Mouse (Mus musculus) frontal cortex, postnatal 25 days (tissue): ENCODE data around the gene Dlgap4.

Source experiments
- DNase-seq, 2 experiments: peaks; one replicate each; pipeline ENCODE4 v3.0.0; 2022; ENCODE audit warnings: low spot score in 2 of 2

Dlgap4 gene

DNA sequence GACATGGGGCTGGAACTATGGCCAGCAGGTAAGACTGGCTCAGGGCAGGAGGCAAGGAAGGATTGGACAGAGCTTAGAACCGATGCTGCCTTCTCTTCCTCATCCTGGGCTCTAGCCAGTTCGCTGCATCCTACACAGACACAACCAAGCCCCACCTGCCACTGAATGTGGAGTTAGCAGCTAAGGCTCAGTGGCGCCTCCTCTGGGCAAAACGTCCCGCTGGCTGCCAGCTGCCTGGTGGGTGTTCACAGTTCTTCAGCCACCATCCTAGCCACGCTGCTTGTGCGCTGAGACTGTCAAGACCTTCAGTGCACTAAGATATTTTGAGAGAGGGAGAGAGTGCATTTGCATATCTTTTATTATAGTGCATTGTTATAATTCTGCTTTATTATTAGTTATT is 45.2 kb downstream of the Dlgap4 start:
- no peak for DNase-seq

DNA sequence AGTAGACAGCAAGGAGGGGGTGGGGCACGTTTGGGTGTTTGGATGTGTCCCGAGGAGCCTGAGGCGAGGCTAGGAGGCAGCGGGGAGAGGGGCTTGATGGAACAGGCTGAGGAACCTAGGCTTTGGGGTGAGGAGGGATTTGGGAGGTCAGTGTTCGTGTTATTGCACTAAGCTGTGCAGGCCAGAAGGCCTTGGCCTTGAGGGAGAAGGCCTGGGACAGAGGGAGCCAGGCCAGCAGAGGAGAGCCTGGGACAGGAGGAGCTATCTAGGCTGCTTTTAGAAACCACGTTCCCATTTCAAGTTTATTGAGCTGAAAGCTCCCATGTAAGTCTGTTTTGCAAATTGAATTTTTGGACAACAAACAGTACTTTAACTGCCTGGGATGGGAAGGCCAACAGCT is 46.5 kb downstream of the Dlgap4 start:
- no peak for DNase-seq

- DNase-seq = no peak
These were observed 49.7 kb downstream of the Dlgap4 start for GRCm38 (mm10) chr2:156663162-156663561.

DNA sequence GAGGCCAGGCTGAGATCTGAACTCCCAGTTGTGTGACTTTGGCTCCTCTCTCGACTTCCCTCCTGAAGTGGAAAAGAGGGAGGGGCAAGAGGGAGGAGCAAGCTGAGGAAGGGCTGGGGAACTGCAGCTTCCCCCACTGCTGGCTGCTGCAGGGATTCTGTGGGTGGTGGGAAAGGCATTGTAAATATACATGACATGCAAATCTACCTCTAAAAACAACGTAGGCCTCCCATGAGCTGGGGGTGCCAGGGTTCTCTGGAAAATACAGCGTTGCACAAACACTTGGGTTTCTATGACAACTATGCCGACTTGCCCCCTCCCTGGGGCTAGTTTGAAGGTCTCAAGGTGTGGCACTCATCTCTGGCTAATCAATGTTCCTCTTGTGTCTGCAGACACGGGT is 50.9 kb downstream of the Dlgap4 start:
- no peak for DNase-seq

DNA sequence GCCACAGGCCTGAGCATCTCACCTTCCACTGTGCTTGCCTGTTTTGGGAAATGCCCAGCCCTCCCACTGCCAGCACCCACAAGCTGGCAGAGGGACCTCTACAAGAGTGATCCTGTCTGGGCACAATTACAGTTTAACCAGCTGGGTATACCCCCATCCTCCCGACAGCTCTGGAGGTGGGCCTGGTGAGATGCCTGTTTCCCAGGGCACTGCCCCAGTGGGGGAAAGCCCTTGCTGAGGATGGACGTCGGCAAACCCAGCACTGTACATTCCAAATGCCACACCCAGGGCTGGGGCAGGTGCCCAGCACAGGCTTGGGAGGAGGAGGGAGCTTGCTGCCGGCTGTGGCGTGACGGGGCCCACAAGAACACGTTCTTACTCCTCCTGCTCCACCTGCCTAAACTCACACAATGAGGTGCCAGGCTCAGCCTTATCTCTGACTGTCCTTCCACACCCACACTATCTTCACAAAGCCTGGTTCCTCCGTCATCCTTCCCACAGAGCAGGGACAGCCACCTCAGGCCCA is 51.6 kb downstream of the Dlgap4 start:
- no peak for DNase-seq

DNA sequence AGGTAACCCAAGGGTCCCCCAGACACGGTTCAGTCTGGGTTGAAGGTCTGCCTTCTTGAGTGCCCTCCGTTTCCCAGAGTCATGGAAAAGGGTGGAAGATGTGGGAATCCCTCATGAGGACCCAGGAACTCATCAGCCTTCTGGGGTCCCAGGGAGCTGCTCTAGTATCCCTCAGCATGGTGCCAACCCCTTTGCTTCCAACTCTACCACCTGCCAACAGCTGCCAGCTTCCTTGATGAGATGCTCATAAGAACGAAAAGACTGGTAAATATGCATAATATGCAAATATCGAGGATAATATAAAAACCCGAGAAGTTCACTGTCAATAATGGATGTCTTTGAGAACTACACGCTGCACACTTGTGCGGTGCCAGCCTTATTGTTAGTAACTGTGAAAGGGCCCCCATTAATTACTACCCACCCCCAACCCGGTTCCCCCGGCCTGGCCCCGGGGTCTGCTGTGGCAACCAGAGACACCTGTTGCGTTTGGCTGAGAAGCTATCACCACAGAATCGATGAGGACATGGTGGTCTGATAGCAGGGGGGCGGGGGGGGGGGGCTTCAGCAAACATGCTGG is 52.2 kb downstream of the Dlgap4 start:
- no peak for DNase-seq

DNA sequence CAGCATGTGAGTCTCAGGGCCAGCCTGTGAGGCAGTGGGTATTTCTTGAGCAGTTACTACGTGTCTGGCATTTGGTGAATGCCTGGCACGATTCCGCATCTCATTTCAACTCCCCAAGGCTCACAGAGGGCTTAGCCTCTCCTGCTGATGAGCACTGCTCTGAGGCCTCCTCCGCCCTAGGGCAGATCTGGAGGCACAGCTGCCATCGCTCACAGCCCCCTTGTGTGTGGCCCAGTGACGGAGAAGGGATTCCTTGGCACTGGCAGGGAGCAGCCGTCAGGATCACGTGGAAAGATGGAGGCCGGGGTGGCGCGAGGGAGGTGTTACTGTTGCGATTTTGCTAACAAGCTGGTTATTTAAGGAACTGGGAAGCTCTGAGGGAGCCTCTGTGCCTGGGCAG is 52.7 kb downstream of the Dlgap4 start:
- peak; percentile 76 to 80 for DNase-seq

GRCm38 (mm10) chr2:156667290-156667689 is 53.8 kb downstream of the Dlgap4 start:
- DNase-seq = no peak

DNA sequence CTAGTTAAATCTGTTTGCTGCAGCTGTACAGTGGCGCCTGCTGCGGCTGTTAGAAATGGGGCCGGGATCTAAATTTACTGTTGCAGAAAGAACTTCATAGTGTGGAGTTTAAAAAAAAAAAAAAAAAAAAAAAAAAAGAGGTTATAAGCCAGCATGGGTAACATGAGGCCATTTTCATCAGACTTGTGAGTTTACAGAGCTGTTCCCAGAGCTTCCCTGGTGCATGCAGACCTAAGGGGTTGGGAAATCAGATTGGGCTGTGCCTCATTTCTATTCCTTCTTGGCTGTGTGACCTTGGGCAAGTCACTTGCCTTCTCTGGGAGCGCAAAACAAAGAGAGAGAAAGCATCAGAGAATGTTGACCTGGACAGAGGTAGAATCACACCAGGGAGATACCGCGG is 55.1 kb downstream of the Dlgap4 start:
- no peak for DNase-seq

DNA sequence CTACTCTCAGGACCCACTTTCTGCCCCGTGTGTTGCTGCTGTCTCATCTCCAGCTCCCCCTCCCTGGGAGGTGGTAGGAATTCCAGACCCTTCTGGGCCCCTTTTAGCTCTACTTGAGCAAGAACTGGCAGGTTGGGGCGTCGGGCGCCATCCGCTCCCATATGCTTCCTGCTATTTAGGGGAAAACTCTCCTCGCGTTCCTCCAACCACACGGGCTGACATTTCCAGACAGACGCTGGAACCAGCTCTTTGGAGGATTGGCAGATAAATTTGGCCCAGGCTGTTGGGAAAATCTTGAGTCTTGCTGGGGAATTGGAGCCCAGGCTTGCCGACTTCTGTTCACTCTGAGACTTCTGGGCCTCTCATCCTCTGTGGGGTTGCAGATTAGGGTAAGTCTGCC is 59.8 kb downstream of the Dlgap4 start:
- DNase-seq = peak in 1 of 2 experiments; percentile 66

DNA sequence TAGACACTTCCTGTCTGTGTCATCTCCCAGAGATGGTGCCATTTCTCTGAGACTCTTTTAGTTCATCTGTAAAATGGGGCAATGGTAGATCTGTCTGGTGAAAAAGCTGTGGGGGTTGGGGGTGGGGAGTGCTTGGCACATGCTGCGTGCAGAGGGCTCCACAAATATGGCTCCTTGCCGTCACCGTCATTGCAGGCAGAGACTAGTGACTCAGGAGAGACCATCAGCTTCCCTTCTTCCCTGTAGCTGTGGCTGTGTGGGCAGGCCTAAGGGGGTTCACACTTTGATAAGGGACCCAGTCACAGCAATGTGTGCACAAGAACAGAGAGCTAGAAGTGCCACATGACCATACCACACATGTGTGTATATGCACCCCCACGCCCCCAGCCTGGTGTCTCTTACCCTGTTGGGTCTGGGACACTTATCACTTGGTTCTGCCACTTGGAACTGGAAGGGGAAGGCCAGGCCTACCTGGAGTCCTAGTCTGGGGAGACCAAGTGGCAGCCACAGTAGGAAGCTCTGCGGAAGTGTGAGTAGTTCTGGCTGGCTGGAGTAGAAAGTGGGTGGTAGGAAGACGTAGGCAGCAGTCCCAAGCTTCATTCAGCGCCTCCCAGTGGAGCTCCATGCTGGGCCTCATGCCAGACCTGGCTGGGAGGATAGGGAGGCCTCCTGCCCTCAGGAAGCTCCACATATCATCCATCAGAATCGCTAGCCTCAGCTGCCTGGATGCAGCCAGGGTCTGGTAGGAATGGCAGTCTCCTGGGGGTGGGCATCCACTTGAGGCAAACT is 60.6 kb downstream of the Dlgap4 start:
- no peak for DNase-seq

DNA sequence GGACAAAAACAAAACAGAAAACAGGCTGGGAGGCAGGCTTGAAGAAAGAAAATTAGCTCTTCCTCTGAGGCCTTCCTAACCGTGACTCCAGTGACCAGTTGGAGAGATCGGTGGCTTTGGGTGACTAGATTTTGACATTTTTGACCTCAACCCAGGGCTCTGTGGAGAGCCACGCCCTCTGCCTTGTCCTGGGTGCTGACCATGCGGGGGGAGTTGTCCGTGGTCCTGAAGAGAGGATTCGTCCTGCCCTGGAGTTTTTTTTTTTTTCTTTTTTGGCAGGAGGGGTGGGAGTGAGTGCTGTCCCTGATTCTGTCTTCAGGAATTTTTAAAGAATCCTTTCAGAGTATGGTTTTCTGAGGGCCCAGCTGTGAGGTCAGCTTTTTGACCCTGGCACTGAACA is 63.4 kb downstream of the Dlgap4 start:
- DNase-seq = no peak

DNA sequence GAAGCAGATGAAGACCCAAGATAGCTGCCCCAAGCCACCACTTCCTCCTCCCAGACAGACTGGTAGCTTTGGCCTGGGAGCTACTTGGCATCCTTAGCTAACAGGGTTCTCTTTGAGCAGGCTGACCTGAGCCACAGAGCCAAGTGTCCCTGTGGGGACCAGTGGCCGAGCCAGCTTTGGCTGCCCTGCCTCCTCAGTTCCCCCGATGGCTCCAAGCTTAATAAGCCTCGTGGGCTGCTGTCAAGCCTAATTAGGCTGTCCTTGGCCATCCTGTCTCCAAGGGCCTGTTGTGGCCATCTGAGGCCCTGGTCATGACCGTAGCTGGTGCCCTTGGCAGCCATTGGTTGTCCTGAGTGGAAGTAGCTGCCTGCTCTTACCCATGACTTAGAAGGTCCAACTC is 64.6 kb downstream of the Dlgap4 start:
- DNase-seq = no peak

DNA sequence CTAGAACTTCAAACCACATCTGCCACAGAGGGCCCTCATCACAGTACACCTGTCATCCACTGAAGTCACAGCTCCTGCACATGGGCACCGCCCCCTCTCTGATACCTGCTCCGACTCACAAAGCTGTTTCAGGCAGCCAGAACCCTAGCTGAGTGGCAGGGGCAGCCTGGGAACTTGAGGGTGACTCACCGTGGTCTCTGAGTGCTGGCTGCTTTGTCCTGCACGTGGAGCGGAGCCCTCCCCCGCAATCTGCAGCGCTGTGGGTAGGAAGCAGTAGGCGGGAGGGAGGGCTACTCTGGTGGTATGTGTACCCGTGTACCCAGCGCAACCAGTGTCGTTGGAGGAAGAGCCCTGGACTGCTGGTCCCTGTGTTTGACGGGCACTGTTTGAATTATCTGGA is 69.5 kb downstream of the Dlgap4 start:
- no peak for DNase-seq

GRCm38 (mm10) chr2:156685999-156686398 is 72.5 kb downstream of the Dlgap4 start:
- no peak for DNase-seq

DNA sequence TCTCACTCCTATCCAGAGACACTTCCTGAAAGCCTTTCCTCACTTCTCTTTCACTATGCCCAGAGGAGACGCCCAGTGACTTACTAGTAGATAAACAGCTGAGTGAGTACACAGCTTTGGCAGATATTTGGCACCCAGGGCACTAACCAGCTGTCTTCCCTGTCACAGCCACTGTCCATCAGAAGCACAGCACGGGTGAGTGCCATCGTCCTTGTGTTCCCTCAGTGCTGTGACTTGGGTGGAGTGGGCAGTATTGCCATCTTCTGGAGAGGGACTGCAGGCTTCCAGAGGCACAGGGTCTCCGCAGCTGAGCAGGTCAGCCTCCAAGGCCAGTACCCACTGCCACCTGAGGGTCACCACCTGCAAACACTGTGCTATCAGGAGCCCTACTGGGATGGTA is 73.2 kb downstream of the Dlgap4 start:
- DNase-seq = no peak

DNA sequence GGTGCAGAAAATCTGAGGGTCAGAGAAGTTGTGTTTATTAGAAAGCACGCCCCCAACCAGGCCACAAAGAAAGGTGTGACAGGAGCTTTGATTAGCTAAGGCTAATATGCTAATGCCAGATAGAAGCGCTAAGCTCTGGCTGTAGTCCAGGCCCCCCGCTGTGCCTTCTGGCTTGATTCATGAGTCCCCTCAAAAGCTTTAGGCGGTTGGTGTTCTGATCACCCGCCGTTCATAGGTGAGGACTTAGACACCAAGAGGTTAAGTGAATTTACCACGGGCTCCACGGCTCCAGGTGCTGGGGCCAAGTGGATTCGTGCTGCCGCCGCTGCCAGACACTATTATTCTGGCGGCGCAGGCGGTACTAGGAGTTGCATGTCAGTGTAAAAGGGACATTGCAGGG is 75.1 kb downstream of the Dlgap4 start:
- DNase-seq = no peak

- DNase-seq = no peak
These were observed 77.3 kb downstream of the Dlgap4 start for GRCm38 (mm10) chr2:156690833-156691232.

GRCm38 (mm10) chr2:156691746-156692145 is 78.2 kb downstream of the Dlgap4 start:
- DNase-seq = no peak

- DNase-seq = no peak
These were observed 79.8 kb downstream of the Dlgap4 start for GRCm38 (mm10) chr2:156693241-156693807.

- no peak for DNase-seq
These were observed 83.8 kb downstream of the Dlgap4 start for GRCm38 (mm10) chr2:156697261-156697660.

DNA sequence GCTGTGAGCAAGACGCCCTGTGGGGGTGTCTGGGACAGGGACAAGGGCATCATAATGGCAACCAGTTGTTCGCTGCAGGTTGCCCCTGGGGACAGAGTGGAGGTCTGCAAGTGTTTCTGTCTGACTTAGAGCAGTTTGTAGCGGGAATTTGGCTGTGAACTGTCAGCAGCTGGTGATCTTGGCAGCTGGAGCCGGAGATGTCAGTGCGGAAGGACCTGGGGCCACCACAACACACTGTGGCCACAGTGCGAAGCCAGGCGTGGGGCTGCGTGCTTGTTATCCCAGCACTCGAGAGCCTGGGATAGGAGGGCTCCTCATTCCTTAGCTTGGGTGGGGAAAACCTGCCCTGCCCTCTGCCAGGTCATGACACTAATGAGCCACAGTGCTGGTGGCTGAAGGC is 84.7 kb downstream of the Dlgap4 start:
- DNase-seq = no peak

- DNase-seq = peak; percentile 79 to 87
These were observed 92.0 kb downstream of the Dlgap4 start for GRCm38 (mm10) chr2:156705473-156705872.
